Mouse (Mus musculus) right cerebral cortex, adult 2 months (tissue): ENCODE data around the gene Gm3383.
"Not testable (repeated sequence)": the region's sequence is repeated elsewhere in the genome, so short reads cannot be mapped to it uniquely, and the experiment has no call there.

Experiments used
- DNase-seq, 2 experiments: peaks; one replicate each; pipeline ENCODE4 v3.0.0; 2021 to 2022; ENCODE audit warnings: low spot score in 2 of 2

Gene Gm3383

DNA sequence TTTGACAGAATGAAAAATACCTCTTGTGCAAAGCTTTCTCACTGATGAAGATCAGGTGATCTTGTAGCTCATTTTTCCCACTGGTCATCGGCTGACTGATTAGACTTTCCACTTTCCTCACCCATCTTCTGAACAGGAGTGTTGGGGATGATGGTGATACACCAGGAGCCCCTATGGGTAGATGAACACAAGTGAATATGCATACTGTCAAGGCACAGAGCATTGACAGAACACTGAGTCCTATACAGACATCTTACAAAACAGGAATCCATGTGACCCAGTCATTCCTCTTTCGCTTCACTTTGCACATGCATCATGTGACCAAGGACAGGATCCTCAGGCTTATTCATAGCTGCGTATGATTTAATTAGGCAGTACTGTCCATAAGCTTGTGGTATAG, at the start of gene Gm3383:
Gm3383 (minus strand) TSS at position 101 of the 400 bp plus-strand sequence.
- not testable (repeated sequence) for DNase-seq

DNA sequence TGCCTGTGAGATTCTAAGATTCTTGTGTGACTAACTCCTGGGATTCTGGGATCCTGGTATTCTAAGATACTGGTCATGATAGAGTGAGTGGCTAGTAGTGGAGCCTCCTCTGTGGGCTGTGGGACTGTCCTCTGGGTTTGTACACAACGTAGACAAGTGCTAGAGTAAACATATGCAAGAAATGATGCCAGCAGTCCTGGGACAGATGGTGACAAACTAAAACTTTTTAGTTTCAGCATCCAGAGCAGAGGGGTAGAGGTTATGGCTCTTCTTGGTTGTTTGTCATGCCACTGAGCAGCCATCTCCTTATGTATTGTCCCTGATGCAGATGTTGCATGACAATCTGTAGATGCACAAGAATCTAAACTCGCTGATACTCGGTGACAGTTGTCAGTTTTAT, 48.1 kb upstream of the Gm3383 start:
- not testable (repeated sequence) for DNase-seq

DNA sequence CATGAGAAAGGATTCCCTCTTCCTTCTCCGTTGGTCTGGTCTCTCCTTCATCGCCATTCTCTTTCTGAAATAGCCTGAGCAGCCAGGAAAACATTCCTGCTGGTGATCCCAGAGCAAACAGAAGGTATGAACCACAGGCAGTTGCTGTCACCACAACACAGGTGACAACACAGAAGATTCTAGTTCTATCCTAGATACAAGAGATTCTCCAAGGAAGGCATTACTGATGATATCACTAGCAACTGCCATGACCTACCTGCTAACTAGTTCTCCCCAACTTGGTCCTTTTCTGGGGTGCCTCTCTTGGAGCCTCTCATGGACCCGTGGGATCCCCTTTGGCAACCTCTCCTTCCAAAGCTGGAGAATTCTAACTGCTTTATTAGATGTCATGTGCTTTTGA, 22.4 kb upstream of the Gm3383 start, which contains the start of gene Gm3424:
Gm3424 (minus strand) TSS at position 101 of the 400 bp plus-strand sequence.
- DNase-seq: not testable (repeated sequence)

DNA sequence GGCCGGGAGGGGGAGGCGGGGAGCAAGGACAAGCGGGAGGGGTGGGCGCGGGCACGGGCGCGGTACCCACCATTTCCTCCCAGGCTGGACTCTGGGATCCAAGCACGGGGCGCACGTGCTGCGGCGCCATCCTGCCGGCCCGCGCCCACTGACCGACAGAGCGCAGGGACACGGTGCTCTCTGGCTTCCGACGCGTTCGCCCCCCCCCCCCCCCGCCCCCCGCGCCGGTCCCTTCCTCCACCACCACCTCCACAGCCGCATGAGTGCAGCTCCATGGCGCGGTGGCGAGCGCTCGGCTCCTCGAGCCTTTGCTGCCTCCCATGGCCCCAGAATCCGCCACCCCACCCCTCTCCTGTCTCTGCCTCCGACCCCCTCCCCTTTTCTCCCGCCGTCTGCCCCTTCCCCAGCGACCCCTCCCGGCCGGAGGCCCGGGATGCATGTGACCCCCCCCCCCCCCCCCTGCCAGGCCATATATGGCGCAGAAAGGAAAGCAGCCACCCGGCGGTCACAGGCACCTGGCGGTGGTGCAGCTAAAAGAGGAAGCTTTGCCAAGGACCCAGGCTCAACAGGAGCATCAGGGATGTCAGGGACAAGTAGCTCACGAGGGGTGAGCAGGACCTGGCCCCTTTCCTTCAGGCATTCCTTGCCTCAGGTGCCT, 5.0 kb upstream of the Gm3383 start:
- DNase-seq: not testable (repeated sequence)

DNA sequence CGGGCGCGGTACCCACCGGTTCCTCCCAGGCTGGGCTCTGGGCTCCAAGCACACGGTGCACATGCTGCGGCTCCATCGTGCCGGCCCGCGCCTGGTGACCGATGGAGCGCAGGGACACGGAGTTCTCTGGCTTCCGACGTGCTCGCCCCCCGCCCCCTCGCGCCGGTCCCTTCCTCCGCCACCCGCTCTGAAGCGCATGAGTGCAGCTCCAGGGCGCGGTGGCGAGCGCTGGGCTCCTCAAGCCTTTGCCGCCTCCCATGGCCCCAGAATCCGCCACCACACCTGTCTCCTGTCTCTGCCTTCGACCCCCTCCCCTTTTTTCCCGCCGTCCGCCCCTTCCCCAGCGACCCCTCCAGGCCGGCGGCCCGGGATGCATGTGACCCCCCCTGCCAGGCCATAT, 66.3 kb downstream of the Gm3383 start, which contains the start of gene Gm3373:
Gm3373 (minus strand) TSS at position 101 of the 400 bp plus-strand sequence.
- not testable (repeated sequence) for DNase-seq

DNA sequence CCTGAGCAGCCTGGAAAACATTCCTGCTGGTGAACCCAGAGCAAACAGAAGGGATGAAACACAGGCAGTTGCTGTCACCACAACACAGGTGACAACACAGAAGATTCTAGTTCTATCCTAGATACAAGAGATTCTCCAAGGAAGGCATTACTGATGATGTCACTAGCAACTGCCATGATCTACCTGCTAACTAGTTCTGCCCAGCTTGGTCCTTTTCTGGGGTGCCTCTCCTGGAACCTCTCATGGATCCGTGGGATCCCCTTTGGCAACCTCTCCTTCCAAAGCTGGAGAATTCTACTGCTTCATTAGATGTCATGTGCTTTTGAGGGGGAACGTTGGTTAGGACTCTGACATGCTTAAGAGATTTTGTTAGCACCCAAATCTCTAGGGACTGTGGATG, 120.4 kb downstream of the Gm3383 start, which contains the start of gene Gm9603:
Gm9603 (minus strand) TSS at position 101 of the 400 bp plus-strand sequence.
- DNase-seq: not testable (repeated sequence)

DNA sequence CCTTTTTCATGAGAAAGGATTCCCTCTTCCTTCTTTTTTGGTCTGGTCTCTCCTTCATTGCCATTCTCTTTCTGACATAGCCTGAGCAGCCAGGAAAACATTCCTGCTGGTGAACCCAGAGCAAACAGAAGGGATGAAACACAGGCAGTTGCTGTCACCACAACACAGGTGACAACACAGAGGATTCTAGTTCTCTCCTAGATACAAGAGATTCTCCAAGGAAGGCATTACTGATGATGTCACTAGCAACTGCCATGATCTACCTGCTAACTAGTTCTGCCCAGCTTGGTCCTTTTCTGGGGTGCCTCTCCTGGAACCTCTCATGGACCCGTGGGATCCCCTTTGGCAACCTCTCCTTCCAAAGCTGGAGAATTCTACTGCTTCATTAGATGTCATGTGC, 174.9 kb downstream of the Gm3383 start, which contains the start of gene Gm8265:
Gm8265 (minus strand) TSS at position 101 of the 400 bp plus-strand sequence.
- not testable (repeated sequence) for DNase-seq
